Mouse (Mus musculus): ENCODE results near the gene Lctl.

GRCm38 (mm10) chr9:64173666-64174220 is 56.8 kb downstream of the Lctl start:
- TF ChIP-seq POLR2A (IDR thresholded peaks at IDR 0.05; ENCODE audit: borderline replicate concordance, control insufficient read depth, low read depth, low read length) (no peak), CTCF (IDR thresholded peaks at IDR 0.05; ENCODE audit: control insufficient read depth, insufficient read depth, low read length) (no peak)

All from bone marrow, adult 2 months (tissue).